Mouse (Mus musculus): Measurements from ENCODE around the gene Prr19. TPM values are rescaled to one million over a fixed set of nuclear protein-coding genes. Genes with fewer than 3 reads are reported as not detected.

The Prr19 gene
- polyA plus RNA-seq, 1 experiment from 2014 or later: 0.84 TPM

DNA sequence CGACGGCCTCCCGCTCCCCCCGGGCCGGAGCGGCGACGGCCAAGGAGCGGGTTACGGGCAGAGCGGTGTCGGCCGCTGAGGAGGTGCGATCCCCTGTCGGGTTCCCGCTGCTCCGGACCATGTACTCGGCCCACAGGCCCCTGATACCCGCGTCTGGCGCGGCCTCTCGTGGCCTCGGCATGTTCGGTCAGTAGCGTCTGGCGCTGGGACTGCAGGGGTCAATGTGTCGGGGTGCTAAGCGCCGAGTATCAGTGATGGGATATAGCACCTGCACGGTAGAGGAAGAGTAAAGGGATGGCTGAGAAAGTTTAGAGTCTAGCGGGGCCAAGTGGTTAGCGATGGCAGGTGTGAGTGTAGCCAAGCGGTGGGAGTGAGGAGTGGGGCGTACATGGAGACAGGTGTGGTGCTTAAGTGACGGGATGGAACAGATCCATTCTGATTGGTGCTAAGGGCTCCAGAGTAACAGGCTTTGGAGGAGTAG is 18.4 kb upstream of the Prr19 start:
- Histone ChIP-seq H3K27me3 (ENCODE audit: insufficient read depth, low read length) (no peaks in the 10 kb centered on the region), H3K27ac (ENCODE audit: low read length) (peak overlapping the region; percentile 97), H3K9ac (replicated peaks; ENCODE audit: low read length) (peak overlapping the region; percentile 82), H3K4me1 (ENCODE audit: insufficient read depth, low read length) (peaks cover 52% of the 10 kb centered on the region), H3K4me3 (ENCODE audit: low read length) (peak overlapping the region; percentile 78), H3K9me3 (ENCODE audit: low read length) (no peaks in the 10 kb centered on the region), H3K4me2 (replicated peaks; ENCODE audit: low read depth, low read length) (peak overlapping the region; percentile 79), H3K36me3 (ENCODE audit: insufficient read depth, low read length) (peaks cover 30% of the 10 kb centered on the region)
- under 1% methylated on average over 30 of the region's 36 CpGs for WGBS
- peak; percentile 4; the same call in 1 of the 2 replicates for ATAC-seq (ENCODE audit: low FRiP score, low TSS enrichment)

DNA sequence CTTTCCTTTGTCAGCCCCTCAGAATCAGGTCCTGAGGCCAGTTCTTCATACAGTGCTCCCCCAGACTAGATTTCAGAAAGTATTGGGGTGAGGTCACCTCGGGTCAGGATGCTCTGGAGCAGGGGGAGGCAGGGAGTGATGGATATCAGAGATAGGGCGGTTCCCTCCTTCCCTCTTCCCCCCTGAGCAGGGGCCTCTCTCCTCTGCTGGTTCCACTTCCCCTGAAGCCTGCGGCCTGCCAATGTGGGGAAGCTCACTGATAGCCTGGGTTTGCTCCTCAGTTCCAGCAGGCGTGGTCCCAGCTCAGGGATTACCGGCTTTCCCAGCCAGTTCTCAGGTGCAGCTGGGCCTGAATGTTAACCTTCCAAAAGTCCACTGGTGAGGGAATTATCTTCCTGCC is 17.6 kb upstream of the Prr19 start:
- Histone ChIP-seq H3K9ac (replicated peaks; ENCODE audit: low read length) (peak overlapping the region; percentile 82), H3K4me3 (ENCODE audit: low read length) (peak overlapping the region; percentile 78), H3K4me2 (replicated peaks; ENCODE audit: low read depth, low read length) (peak overlapping the region; percentile 79), H3K27me3 (ENCODE audit: insufficient read depth, low read length) (no peaks in the 10 kb centered on the region), H3K9me3 (ENCODE audit: low read length) (no peaks in the 10 kb centered on the region), H3K4me1 (ENCODE audit: insufficient read depth, low read length) (peaks cover 49% of the 10 kb centered on the region), H3K36me3 (ENCODE audit: insufficient read depth, low read length) (peaks cover 38% of the 10 kb centered on the region), H3K27ac (ENCODE audit: low read length) (peak overlapping the region; percentile 97)
- WGBS: 16% methylated on average over 5 of the region's 5 CpGs
- no peak for ATAC-seq (ENCODE audit: low FRiP score, low TSS enrichment)

DNA sequence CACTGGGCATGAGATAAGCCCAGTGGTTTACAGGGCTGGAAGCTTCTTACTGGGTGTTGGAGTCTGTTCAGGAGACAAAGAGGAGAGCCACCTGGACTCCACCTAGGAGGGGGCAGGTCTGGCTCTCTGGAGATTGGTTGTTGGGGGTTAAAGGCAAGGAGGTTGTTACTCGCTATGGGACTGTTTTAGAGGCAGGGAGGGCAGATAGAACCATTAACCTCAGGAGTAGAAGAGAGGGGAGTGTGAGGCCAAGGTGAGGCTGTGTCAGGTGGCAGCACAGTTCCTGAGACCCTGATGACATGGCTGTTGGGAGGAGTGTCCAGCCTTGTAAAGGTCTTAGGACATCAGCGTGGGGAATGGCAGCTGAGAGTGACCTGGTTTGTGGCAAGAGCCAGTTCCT is 17.0 kb upstream of the Prr19 start:
- Histone ChIP-seq H3K27ac (ENCODE audit: low read length) (peak overlapping the region; percentile 97), H3K4me2 (replicated peaks; ENCODE audit: low read depth, low read length) (peak overlapping the region; percentile 79), H3K4me3 (ENCODE audit: low read length) (peak overlapping the region; percentile 78), H3K27me3 (ENCODE audit: insufficient read depth, low read length) (no peaks in the 10 kb centered on the region), H3K4me1 (ENCODE audit: insufficient read depth, low read length) (peaks cover 48% of the 10 kb centered on the region), H3K36me3 (ENCODE audit: insufficient read depth, low read length) (peaks cover 44% of the 10 kb centered on the region), H3K9ac (replicated peaks; ENCODE audit: low read length) (peak overlapping the region; percentile 82), H3K9me3 (ENCODE audit: low read length) (no peaks in the 10 kb centered on the region)
- no peak for ATAC-seq (ENCODE audit: low FRiP score, low TSS enrichment)
- WGBS: 59% methylated on average over 2 of the region's 2 CpGs

DNA sequence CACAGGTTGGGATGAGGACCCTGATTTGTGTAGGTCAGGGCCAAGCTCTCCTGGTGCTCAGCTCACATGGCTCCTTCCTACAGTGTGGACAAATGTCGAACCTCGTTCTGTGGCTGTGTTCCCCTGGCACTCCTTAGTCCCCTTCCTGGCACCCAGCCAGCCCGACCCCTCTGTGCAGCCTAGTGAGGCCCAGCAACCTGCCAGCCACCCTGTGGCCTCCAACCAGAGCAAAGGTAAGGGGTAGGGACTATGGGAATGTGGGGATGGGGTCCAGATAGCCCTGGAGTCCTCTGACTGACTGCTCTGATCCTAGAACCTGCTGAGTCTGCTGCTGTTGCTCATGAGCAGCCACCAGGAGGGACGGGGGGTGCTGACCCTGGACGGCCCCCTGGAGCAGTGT is 16.4 kb upstream of the Prr19 start:
- no peak for ATAC-seq (ENCODE audit: low FRiP score, low TSS enrichment)
- 0 out of 2 replicates have a peak overlapping the region, but pooled peaks have one; percentile 5 for H3K9ac ChIP-seq (replicated peaks; ENCODE audit: low read length)
- H3K4me2 ChIP-seq (replicated peaks; ENCODE audit: low read depth, low read length): peak overlapping the region; percentile 79
- no peaks in the 10 kb centered on the region for H3K27me3 ChIP-seq (ENCODE audit: insufficient read depth, low read length)
- H3K4me3 ChIP-seq (ENCODE audit: low read length): no peak overlapping the region
- H3K36me3 ChIP-seq (ENCODE audit: insufficient read depth, low read length): peaks cover 50% of the 10 kb centered on the region
- WGBS: 65% methylated on average over 5 of the region's 5 CpGs
- H3K9me3 ChIP-seq (ENCODE audit: low read length): peaks cover 4% of the 10 kb centered on the region; the same call in 1 of the 2 replicates
- H3K4me1 ChIP-seq (ENCODE audit: insufficient read depth, low read length): peaks cover 42% of the 10 kb centered on the region
- no peak overlapping the region for H3K27ac ChIP-seq (ENCODE audit: low read length)

DNA sequence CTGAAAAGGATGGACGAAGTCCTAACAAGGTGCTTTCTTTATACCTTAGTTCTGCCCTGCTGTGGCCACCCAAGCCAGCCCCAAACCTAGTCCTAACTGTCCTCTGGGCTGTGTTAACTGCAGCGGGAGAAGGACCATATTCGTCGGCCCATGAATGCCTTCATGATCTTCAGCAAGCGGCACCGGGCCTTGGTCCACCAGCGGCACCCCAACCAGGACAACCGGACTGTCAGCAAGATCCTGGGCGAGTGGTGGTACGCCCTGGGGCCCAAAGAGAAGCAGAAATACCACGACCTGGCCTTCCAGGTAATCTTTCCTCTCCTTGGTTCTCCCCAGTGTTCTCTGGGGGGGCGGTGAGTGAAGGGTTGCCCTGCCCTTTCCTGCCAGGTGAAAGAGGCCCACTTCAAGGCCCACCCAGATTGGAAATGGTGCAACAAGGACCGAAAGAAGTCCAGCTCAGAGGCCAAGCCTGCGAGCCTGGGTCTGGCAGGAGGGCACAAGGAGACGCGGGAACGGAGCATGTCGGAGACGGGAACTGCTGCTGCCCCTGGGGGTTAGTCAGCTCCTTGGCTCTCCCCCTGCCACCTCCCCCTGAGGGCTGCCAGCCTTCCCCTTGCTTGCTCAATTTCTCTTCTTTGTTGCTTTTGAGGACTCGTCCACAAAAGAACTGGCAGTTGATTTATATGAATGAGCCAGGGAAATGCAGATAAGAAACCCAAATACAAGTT is 15.5 kb upstream of the Prr19 start:
- peaks cover 33% of the 10 kb centered on the region for H3K4me1 ChIP-seq (ENCODE audit: insufficient read depth, low read length)
- ATAC-seq (ENCODE audit: low FRiP score, low TSS enrichment): no peak
- H3K4me2 ChIP-seq (replicated peaks; ENCODE audit: low read depth, low read length): no peak overlapping the region

DNA sequence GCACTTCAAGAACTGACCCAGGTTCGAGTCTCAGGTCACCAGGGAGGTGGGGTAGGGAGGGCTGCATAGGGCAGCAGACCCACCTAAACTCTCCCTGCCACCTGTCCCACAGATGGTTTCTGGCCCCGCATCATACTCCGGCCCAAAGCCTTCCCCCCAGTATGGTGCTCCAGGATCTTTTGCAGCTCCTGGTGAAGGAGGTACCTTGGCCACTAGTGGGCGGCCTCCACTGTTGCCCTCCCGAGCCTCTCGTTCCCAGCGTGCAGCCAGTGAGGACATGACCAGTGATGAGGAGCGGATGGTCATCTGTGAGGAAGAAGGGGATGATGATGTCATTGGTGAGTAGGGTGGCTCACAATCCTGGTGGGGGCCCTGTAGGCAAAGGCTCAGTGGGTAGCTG is 14.2 kb upstream of the Prr19 start:
- Histone ChIP-seq H3K27me3 (ENCODE audit: insufficient read depth, low read length) (no peaks in the 10 kb centered on the region), H3K9ac (replicated peaks; ENCODE audit: low read length) (no peak overlapping the region), H3K4me2 (replicated peaks; ENCODE audit: low read depth, low read length) (no peak overlapping the region), H3K4me1 (ENCODE audit: insufficient read depth, low read length) (peaks cover 23% of the 10 kb centered on the region), H3K4me3 (ENCODE audit: low read length) (no peak overlapping the region), H3K27ac (ENCODE audit: low read length) (no peak overlapping the region), H3K9me3 (ENCODE audit: low read length) (peaks cover 7% of the 10 kb centered on the region; the same call in 1 of the 2 replicates), H3K36me3 (ENCODE audit: insufficient read depth, low read length) (peaks cover 72% of the 10 kb centered on the region)
- 70% methylated on average over 8 of the region's 8 CpGs for WGBS
- ATAC-seq (ENCODE audit: low FRiP score, low TSS enrichment): no peak

More for the DNA sequence above, 15.5 kb upstream of the Prr19 start:
- peaks cover 7% of the 10 kb centered on the region; the same call in 1 of the 2 replicates for H3K9me3 ChIP-seq (ENCODE audit: low read length)
- H3K36me3 ChIP-seq (ENCODE audit: insufficient read depth, low read length): peaks cover 59% of the 10 kb centered on the region
- H3K27me3 ChIP-seq (ENCODE audit: insufficient read depth, low read length): no peaks in the 10 kb centered on the region
- no peak overlapping the region for H3K27ac ChIP-seq (ENCODE audit: low read length)
- no peak overlapping the region for H3K9ac ChIP-seq (replicated peaks; ENCODE audit: low read length)
- H3K4me3 ChIP-seq (ENCODE audit: low read length): no peak overlapping the region
- 89% methylated on average over 20 of the region's 20 CpGs for WGBS

DNA sequence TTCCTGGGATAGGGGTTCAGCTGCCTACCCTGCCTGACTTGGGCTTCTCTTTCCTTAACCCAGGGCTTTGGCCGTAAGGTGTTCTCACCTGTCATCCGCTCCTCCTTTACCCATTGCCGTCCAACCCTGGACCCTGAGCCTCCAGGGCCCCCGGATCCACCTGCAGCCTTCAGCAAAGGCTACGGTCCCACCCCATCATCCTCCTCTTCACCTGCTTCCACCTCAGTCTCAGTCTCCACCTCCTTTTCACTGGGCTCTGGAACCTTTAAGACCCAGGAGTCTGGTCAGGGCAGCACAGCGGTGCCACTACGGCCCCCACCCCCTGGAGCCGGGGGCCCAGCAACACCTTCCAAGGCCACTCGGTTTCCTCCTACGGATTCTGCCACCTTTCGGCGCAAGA is 13.2 kb upstream of the Prr19 start:
- H3K27ac ChIP-seq (ENCODE audit: low read length): no peak overlapping the region
- H3K4me1 ChIP-seq (ENCODE audit: insufficient read depth, low read length): peaks cover 21% of the 10 kb centered on the region
- H3K9me3 ChIP-seq (ENCODE audit: low read length): peaks cover 7% of the 10 kb centered on the region; the same call in 1 of the 2 replicates
- H3K27me3 ChIP-seq (ENCODE audit: insufficient read depth, low read length): no peaks in the 10 kb centered on the region
- no peak overlapping the region for H3K4me2 ChIP-seq (replicated peaks; ENCODE audit: low read depth, low read length)
- no peak overlapping the region for H3K9ac ChIP-seq (replicated peaks; ENCODE audit: low read length)
- peaks cover 80% of the 10 kb centered on the region for H3K36me3 ChIP-seq (ENCODE audit: insufficient read depth, low read length)
- no peak for ATAC-seq (ENCODE audit: low FRiP score, low TSS enrichment)
- 84% methylated on average over 12 of the region's 12 CpGs for WGBS
- H3K4me3 ChIP-seq (ENCODE audit: low read length): no peak overlapping the region

DNA sequence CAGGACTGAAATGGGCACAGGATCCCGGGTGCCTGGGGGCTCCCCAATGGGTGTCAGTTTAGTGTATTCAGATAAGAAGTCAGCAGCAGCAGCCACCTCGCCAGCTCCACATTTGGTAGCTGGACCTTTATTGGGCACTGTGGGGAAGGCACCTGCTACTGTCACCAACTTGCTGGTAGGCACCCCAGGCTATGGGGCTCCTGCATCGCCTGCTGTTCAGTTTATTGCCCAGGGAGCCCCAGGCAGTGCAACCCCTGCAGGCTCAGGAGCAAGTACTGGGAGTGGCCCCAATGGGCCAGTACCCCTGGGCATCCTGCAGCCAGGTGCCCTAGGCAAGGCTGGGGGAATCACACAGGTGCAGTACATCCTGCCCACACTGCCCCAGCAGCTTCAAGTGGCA is 12.5 kb upstream of the Prr19 start:
- no peak for ATAC-seq (ENCODE audit: low FRiP score, low TSS enrichment)
- Histone ChIP-seq H3K27me3 (ENCODE audit: insufficient read depth, low read length) (no peaks in the 10 kb centered on the region), H3K4me3 (ENCODE audit: low read length) (no peak overlapping the region), H3K9me3 (ENCODE audit: low read length) (peaks cover 7% of the 10 kb centered on the region; the same call in 1 of the 2 replicates), H3K4me1 (ENCODE audit: insufficient read depth, low read length) (peaks cover 13% of the 10 kb centered on the region), H3K36me3 (ENCODE audit: insufficient read depth, low read length) (peaks cover 87% of the 10 kb centered on the region), H3K9ac (replicated peaks; ENCODE audit: low read length) (no peak overlapping the region), H3K4me2 (replicated peaks; ENCODE audit: low read depth, low read length) (no peak overlapping the region), H3K27ac (ENCODE audit: low read length) (no peak overlapping the region)
- WGBS: 87% methylated on average over 3 of the region's 3 CpGs

DNA sequence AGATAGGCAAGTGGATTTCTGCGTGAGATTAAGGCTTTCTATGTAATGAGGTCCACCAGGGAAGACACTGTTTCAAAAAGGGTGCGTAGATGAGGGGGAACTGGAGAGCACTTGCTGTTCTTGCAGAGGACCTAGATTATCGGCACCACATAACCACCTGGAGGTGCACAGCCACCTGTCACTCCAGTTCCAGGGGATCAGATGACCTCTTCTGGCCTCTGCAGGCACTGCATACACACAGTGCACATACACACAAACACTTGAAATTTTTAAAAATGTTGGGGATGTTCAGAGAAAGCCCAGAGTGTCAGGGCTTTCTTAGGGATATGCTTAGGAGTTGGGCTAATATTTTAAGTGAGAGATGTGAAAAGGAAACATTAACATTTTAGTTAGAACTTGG is 11.3 kb upstream of the Prr19 start:
- no peak for ATAC-seq (ENCODE audit: low FRiP score, low TSS enrichment)
- H3K9ac ChIP-seq (replicated peaks; ENCODE audit: low read length): no peak overlapping the region
- H3K4me3 ChIP-seq (ENCODE audit: low read length): no peak overlapping the region
- WGBS: 99% methylated on average over 3 of the region's 3 CpGs
- H3K36me3 ChIP-seq (ENCODE audit: insufficient read depth, low read length): peaks cover 95% of the 10 kb centered on the region
- no peak overlapping the region for H3K27ac ChIP-seq (ENCODE audit: low read length)
- peaks cover 7% of the 10 kb centered on the region; the same call in 1 of the 2 replicates for H3K9me3 ChIP-seq (ENCODE audit: low read length)
- peaks cover 1% of the 10 kb centered on the region; the same call in 1 of the 2 replicates for H3K4me1 ChIP-seq (ENCODE audit: insufficient read depth, low read length)
- H3K4me2 ChIP-seq (replicated peaks; ENCODE audit: low read depth, low read length): no peak overlapping the region
- no peaks in the 10 kb centered on the region for H3K27me3 ChIP-seq (ENCODE audit: insufficient read depth, low read length)

DNA sequence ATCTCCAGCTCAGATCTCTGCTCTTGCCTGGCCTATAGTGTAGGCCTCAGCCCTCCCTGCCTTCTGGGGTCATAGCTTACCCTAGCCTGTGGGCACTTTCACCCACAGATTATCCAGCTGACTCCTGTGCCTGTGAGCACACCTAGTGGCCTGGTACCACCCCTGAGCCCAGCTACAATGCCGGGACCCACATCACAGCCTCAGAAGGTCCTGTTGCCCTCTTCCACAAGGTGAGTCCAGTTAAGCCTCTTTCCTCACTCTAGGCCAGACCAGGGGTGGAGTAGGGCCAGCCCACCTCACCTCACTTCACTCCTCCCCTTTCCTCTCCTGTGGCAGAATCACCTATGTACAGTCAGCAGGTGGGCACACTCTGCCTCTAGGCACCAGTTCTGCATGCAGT is 10.7 kb upstream of the Prr19 start:
- no peak overlapping the region for H3K27ac ChIP-seq (ENCODE audit: low read length)
- H3K4me1 ChIP-seq (ENCODE audit: insufficient read depth, low read length): no peaks in the 10 kb centered on the region
- 0 out of 2 replicates have a peak, but pooled peaks have one; percentile 5 for ATAC-seq (ENCODE audit: low FRiP score, low TSS enrichment)
- H3K4me2 ChIP-seq (replicated peaks; ENCODE audit: low read depth, low read length): no peak overlapping the region
- H3K27me3 ChIP-seq (ENCODE audit: insufficient read depth, low read length): no peaks in the 10 kb centered on the region
- peaks cover 94% of the 10 kb centered on the region for H3K36me3 ChIP-seq (ENCODE audit: insufficient read depth, low read length)
- H3K4me3 ChIP-seq (ENCODE audit: low read length): no peak overlapping the region
- no peak overlapping the region for H3K9ac ChIP-seq (replicated peaks; ENCODE audit: low read length)
- H3K9me3 ChIP-seq (ENCODE audit: low read length): peaks cover 7% of the 10 kb centered on the region; the same call in 1 of the 2 replicates
- 100% methylated on average over 1 of the region's 1 CpGs for WGBS

Data from kidney, embryonic 16.5 days (tissue).